In the genomic region with DNA sequence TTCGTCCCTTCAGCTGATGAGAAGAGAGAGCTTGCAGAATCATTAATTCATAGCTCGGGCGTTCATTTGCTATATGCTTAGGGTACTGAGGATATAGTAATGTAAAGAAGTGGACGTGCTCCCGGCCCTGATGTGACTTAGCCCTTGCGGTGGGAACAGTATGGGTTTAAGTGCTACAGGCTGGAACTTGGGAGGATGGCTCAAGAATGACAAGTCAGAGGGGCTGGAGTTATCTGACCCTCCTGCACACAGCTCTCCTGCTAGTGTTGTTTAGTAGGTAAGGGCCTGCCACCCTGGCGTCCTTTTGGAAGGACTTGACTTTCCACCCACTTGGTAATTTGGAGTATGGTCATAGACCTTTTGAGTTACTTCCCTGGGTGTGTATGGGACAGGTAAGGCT, we compare ENCODE assay signal across 8 mouse cellular contexts. TPM values are rescaled to one million over a fixed set of nuclear protein-coding genes. Genes with fewer than 3 reads are reported as not detected.
DNase-seq lines count a peak whose midpoint lies in the region; ATAC-seq and TF ChIP-seq lines count a peak whose summit lies in the region.

No protein-coding gene starts in this region.

- peaks cover 21% of the 10 kb centered on the region for H3K4me1 ChIP-seq in embryonic facial prominence, embryonic 13.5 days
- peaks cover 19% of the 10 kb centered on the region for H3K4me1 ChIP-seq in intestine, embryonic 16.5 days (ENCODE audit: control insufficient read depth, insufficient read depth, low read length)
- peaks cover 21% of the 10 kb centered on the region for H3K4me1 ChIP-seq in neural tube, embryonic 14.5 days (ENCODE audit: control insufficient read depth, insufficient read depth, low read length)

- H3K27ac ChIP-seq in left cerebral cortex, adult 2 months, result peak overlapping the region; percentile 92
- no peak overlapping the region for H3K27ac ChIP-seq in embryonic facial prominence, embryonic 13.5 days
- peak overlapping the region; percentile 94 for H3K27ac ChIP-seq in intestine, embryonic 16.5 days (ENCODE audit: low read length)
- no peak overlapping the region for H3K27ac ChIP-seq in neural tube, embryonic 14.5 days (ENCODE audit: low read depth, low read length)

- no peak for TF ChIP-seq CTCF in left cerebral cortex, adult 2 months (IDR thresholded peaks at IDR 0.05)

- H3K4me2 ChIP-seq in embryonic facial prominence, embryonic 13.5 days, result peak overlapping the region; percentile 89
- peak overlapping the region; percentile 78 for H3K4me2 ChIP-seq in intestine, embryonic 16.5 days (ENCODE audit: low read depth, low read length)
- H3K4me2 ChIP-seq in neural tube, embryonic 14.5 days (ENCODE audit: low read depth, low read length), result peak overlapping the region; percentile 93

- peak overlapping the region; percentile 94 for H3K4me3 ChIP-seq in left cerebral cortex, adult 2 months
- peak overlapping the region; percentile 93 for H3K4me3 ChIP-seq in embryonic facial prominence, embryonic 13.5 days
- H3K4me3 ChIP-seq in intestine, embryonic 16.5 days (ENCODE audit: low read length), result peak overlapping the region; percentile 90
- H3K4me3 ChIP-seq in neural tube, embryonic 14.5 days (ENCODE audit: low read depth, low read length), result peak overlapping the region; percentile 89

- intact Hi-C loops in left cerebral cortex, adult 2 months (cut with DNase I), result no loop called here
- intact Hi-C loops in left cerebral cortex, postnatal 14 days (cut with DNase I), result no loop called here

- 38% methylated on average over 7 of the region's 7 CpGs for WGBS in embryonic facial prominence, embryonic 13.5 days
- 23% methylated on average over 7 of the region's 7 CpGs for WGBS in intestine, embryonic 16.5 days
- 36% methylated on average over 7 of the region's 7 CpGs for WGBS in neural tube, embryonic 14.5 days

- no peak for ATAC-seq in embryonic facial prominence, embryonic 13.5 days (ENCODE audit: insufficient number of reproducible peaks, insufficient read depth, low FRiP score, low TSS enrichment, low read depth)
- 0 out of 2 replicates have a peak, but pooled peaks have one; percentile 6 for ATAC-seq in intestine, embryonic 16.5 days
- no peak for ATAC-seq in neural tube, embryonic 14.5 days (ENCODE audit: low read depth)
- ATAC-seq in granulocyte monocyte progenitor cell, adult 5-6 weeks (replicated peaks; ENCODE audit: poor library complexity, severe bottlenecking), result no peak

- H3K9me3 ChIP-seq in embryonic facial prominence, embryonic 13.5 days, result no peaks in the 10 kb centered on the region
- H3K9me3 ChIP-seq in intestine, embryonic 16.5 days (ENCODE audit: control insufficient read depth, low read length), result no peaks in the 10 kb centered on the region
- no peaks in the 10 kb centered on the region for H3K9me3 ChIP-seq in neural tube, embryonic 14.5 days (ENCODE audit: control insufficient read depth, low read length)

- H3K36me3 ChIP-seq in embryonic facial prominence, embryonic 13.5 days, result no peaks in the 10 kb centered on the region
- H3K36me3 ChIP-seq in intestine, embryonic 16.5 days (ENCODE audit: control insufficient read depth, insufficient read depth, low read length), result no peaks in the 10 kb centered on the region
- H3K36me3 ChIP-seq in neural tube, embryonic 14.5 days (ENCODE audit: control insufficient read depth, insufficient read depth, low read length), result no peaks in the 10 kb centered on the region

- no peaks in the 10 kb centered on the region for H3K27me3 ChIP-seq in embryonic facial prominence, embryonic 13.5 days
- H3K27me3 ChIP-seq in intestine, embryonic 16.5 days (replicated peaks; ENCODE audit: control insufficient read depth, insufficient read depth, low read length), result no peaks in the 10 kb centered on the region
- H3K27me3 ChIP-seq in neural tube, embryonic 14.5 days (ENCODE audit: control insufficient read depth, insufficient read depth, low read length), result no peaks in the 10 kb centered on the region

- no peak for DNase-seq in left cerebral cortex, adult 2 months (ENCODE audit: extremely low spot score in 1 of 2, low spot score in 2 of 2)
- DNase-seq in left cerebral cortex, postnatal 14 days (ENCODE audit: low spot score in 2 of 2), result no peak
- no peak for DNase-seq in cerebellum, postnatal 4 days (ENCODE audit: low spot score in 2 of 2)
- DNase-seq in MN1 (ENCODE audit: low spot score), result no peak

- peak overlapping the region; percentile 96 for H3K9ac ChIP-seq in embryonic facial prominence, embryonic 13.5 days
- H3K9ac ChIP-seq in intestine, embryonic 16.5 days (ENCODE audit: low read depth, low read length), result peak overlapping the region; percentile 95
- peak overlapping the region; percentile 91 for H3K9ac ChIP-seq in neural tube, embryonic 14.5 days (replicated peaks; ENCODE audit: low read depth, low read length)

RNA-seq across cellular contexts. Expression of a gene that starts 0.9 kb away (rescaled TPM):
- total RNA-seq in left cerebral cortex, adult 2 months (2021), result 10 to 100 TPM; 83.6 to 98.8 TPM
- 100 to 1,000 TPM; 123 to 136 TPM for total RNA-seq in left cerebral cortex, postnatal 14 days (2021)
- polyA plus RNA-seq in embryonic facial prominence, embryonic 13.5 days (2015; fragmentation: Nextera tagmentation; extraction: Ambion mirVana), result 74.3 and 75.9 TPM in 2 replicates
- polyA plus RNA-seq in intestine, embryonic 16.5 days (2015; fragmentation: Nextera tagmentation; extraction: Ambion mirVana), result 208 and 249 TPM in 2 replicates
- polyA plus RNA-seq in neural tube, embryonic 14.5 days (2014; fragmentation: Nextera tagmentation; extraction: Ambion mirVana), result 117 and 132 TPM in 2 replicates
- 211 and 220 TPM in 2 replicates for total RNA-seq in granulocyte monocyte progenitor cell, adult 5-6 weeks (2014; fragmentation: Nextera tagmentation)
- 230 and 232 TPM in 2 replicates for total RNA-seq in granulocyte monocyte progenitor cell, adult 5-6 weeks (2017)

RNA-seq across cellular contexts. Expression of a gene that starts 18.7 kb away (rescaled TPM):
- total RNA-seq in left cerebral cortex, adult 2 months (2021), result not detected
- total RNA-seq in left cerebral cortex, postnatal 14 days (2021), result not detected
- not detected in 2 replicates for polyA plus RNA-seq in embryonic facial prominence, embryonic 13.5 days (2015; fragmentation: Nextera tagmentation; extraction: Ambion mirVana)
- not detected in 2 replicates for polyA plus RNA-seq in intestine, embryonic 16.5 days (2015; fragmentation: Nextera tagmentation; extraction: Ambion mirVana)
- not detected in 2 replicates for polyA plus RNA-seq in neural tube, embryonic 14.5 days (2014; fragmentation: Nextera tagmentation; extraction: Ambion mirVana)
- total RNA-seq in granulocyte monocyte progenitor cell, adult 5-6 weeks (2014; fragmentation: Nextera tagmentation), result not detected in 2 replicates
- total RNA-seq in granulocyte monocyte progenitor cell, adult 5-6 weeks (2017), result not detected in 2 replicates

RNA-seq across cellular contexts. Expression of a gene that starts 41.1 kb away (rescaled TPM):
- 10 to 100 TPM; 56.1 to 75.8 TPM for total RNA-seq in left cerebral cortex, adult 2 months (2021)
- 10 to 100 TPM; 66.5 to 71.5 TPM for total RNA-seq in left cerebral cortex, postnatal 14 days (2021)
- 226 and 279 TPM in 2 replicates for polyA plus RNA-seq in embryonic facial prominence, embryonic 13.5 days (2015; fragmentation: Nextera tagmentation; extraction: Ambion mirVana)
- polyA plus RNA-seq in intestine, embryonic 16.5 days (2015; fragmentation: Nextera tagmentation; extraction: Ambion mirVana), result 312 and 350 TPM in 2 replicates
- polyA plus RNA-seq in neural tube, embryonic 14.5 days (2014; fragmentation: Nextera tagmentation; extraction: Ambion mirVana), result 241 and 250 TPM in 2 replicates
- 177 and 202 TPM in 2 replicates for total RNA-seq in granulocyte monocyte progenitor cell, adult 5-6 weeks (2014; fragmentation: Nextera tagmentation)
- total RNA-seq in granulocyte monocyte progenitor cell, adult 5-6 weeks (2017), result 156 and 165 TPM in 2 replicates

RNA-seq across cellular contexts. Expression of a gene that starts 41.2 kb away (rescaled TPM):
- total RNA-seq in left cerebral cortex, adult 2 months (2021), result 10 to 100 TPM; 42.5 to 42.8 TPM
- total RNA-seq in left cerebral cortex, postnatal 14 days (2021), result 10 to 100 TPM; 35.7 to 44.0 TPM
- polyA plus RNA-seq in embryonic facial prominence, embryonic 13.5 days (2015; fragmentation: Nextera tagmentation; extraction: Ambion mirVana), result 46.4 and 48.3 TPM in 2 replicates
- 24.7 and 28.2 TPM in 2 replicates for polyA plus RNA-seq in intestine, embryonic 16.5 days (2015; fragmentation: Nextera tagmentation; extraction: Ambion mirVana)
- polyA plus RNA-seq in neural tube, embryonic 14.5 days (2014; fragmentation: Nextera tagmentation; extraction: Ambion mirVana), result 36.9 and 46.5 TPM in 2 replicates
- 27.6 and 29.2 TPM in 2 replicates for total RNA-seq in granulocyte monocyte progenitor cell, adult 5-6 weeks (2014; fragmentation: Nextera tagmentation)
- total RNA-seq in granulocyte monocyte progenitor cell, adult 5-6 weeks (2017), result 117 and 145 TPM in 2 replicates

Comparison
In these comparisons a context has a peak if more than half of its experiments do, and no peak if none do; other contexts are left out.
1. H3K27ac ChIP-seq: peak in left cerebral cortex, adult 2 months (single experiment) and intestine, embryonic 16.5 days (single experiment); none in embryonic facial prominence, embryonic 13.5 days (single experiment) and neural tube, embryonic 14.5 days (single experiment).
2. Peak in every context shown above with its lines, with median percentiles within 50 percentile points of each other: H3K4me3 ChIP-seq, H3K4me2 ChIP-seq and H3K9ac ChIP-seq.